Mouse (Mus musculus): ENCODE results near the gene Tns3. TPM values are rescaled to one million over a fixed set of nuclear protein-coding genes. Genes with fewer than 3 reads are reported as not detected.

Gene Tns3
- 10 to 100 TPM; 36.1 to 38.3 TPM for total RNA-seq (2023)

GRCm38 (mm10) chr11:8664393-8664743 lies at the start of gene Tns3:
TSS of gene Tns3 (minus strand) at chr11:8664535.

Data from neutrophil, adult 59 days (primary cell).